Mouse (Mus musculus): ENCODE data around the gene Adgrl3.

GRCm38 (mm10) chr5:81794125-81794524 is 774.2 kb downstream of the Adgrl3 start:
- TF ChIP-seq CTCF (IDR thresholded peaks at IDR 0.05; ENCODE audit: low read depth) (no peak), EP300 (IDR thresholded peaks at IDR 0.05; ENCODE audit: low read depth) (no peak)

Data from heart, postnatal 0 days (tissue).